Comparison of ENCODE assay signal across 15 mouse cellular contexts in the genomic region with DNA sequence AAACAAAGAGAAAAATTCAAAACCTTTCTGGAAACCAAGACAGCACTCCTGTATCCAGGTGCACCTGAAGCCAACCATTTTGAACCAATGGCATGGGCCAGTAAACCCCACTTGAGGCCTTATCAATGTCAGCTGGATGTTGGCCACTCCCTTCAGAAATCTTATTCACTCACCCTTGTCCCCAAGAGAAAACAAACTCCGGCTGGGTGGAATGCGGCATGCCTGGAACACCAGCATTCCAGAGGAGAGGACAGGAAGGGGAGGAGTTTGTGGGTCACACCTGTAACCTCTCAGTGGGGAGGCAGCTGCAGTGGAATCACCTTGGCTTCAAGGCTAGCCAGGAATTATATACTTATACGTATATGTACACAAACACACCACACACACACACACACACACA. TPM values are rescaled to one million over a fixed set of nuclear protein-coding genes. Genes with fewer than 3 reads are reported as not detected.
DNase-seq lines count a peak whose midpoint lies in the region; ATAC-seq lines count a peak whose summit lies in the region.
"Had no signal": no experiment of that assay in that cellular context is flagged by ENCODE, and none has a peak within 500 bp of the region (broad histone marks: within the 10 kb centered on the region; RNA-seq: fewer than 3 reads in every experiment).

No protein-coding gene starts in this region.

- H3K4me3 ChIP-seq in neural tube, embryonic 15.5 days (replicated peaks): no peak overlapping the region
- H3K4me3 ChIP-seq: embryonic facial prominence, embryonic 13.5 days; heart, embryonic 12.5 days; liver, embryonic 15.5 days had no signal

- no peak for ATAC-seq in neural tube, embryonic 15.5 days (ENCODE audit: low FRiP score)
- ATAC-seq: hindbrain, embryonic 16.5 days had no signal

- no peak overlapping the region for H3K9ac ChIP-seq in neural tube, embryonic 15.5 days (replicated peaks)
- H3K9ac ChIP-seq: embryonic facial prominence, embryonic 13.5 days; heart, embryonic 12.5 days; liver, embryonic 15.5 days had no signal

- no peaks in the 10 kb centered on the region for H3K27me3 ChIP-seq in neural tube, embryonic 15.5 days (replicated peaks)
- H3K27me3 ChIP-seq: embryonic facial prominence, embryonic 13.5 days; heart, embryonic 12.5 days had no signal

- H3K27ac ChIP-seq in neural tube, embryonic 15.5 days (replicated peaks): no peak overlapping the region
- H3K27ac ChIP-seq: embryonic facial prominence, embryonic 13.5 days; liver, embryonic 15.5 days had no signal

- H3K4me2 ChIP-seq in neural tube, embryonic 15.5 days: no peak overlapping the region
- H3K4me2 ChIP-seq: embryonic facial prominence, embryonic 13.5 days; heart, embryonic 12.5 days; liver, embryonic 15.5 days had no signal

- DNase-seq in ZHBTc4 (ENCODE audit: low read depth, low spot score): peak; percentile 94
- DNase-seq in gonadal fat pad, adult 2 months (ENCODE audit: low read depth): peak; percentile 31
- peak; percentile 66 to 89 for DNase-seq in kidney, postnatal 25 days
- DNase-seq in lung, postnatal 4 days: peak; percentile 75 to 90
- DNase-seq in frontal cortex, postnatal 10 days (ENCODE audit: low spot score in 2 of 2): no peak
- DNase-seq in layer of hippocampus, adult 8-10 months (ENCODE audit: low spot score in 2 of 2): no peak
- DNase-seq in neural tube, embryonic 10.5 days (ENCODE audit: extremely low spot score, low spot score): no peak

- H3K9me3 ChIP-seq in neural tube, embryonic 15.5 days (replicated peaks): no peaks in the 10 kb centered on the region
- H3K9me3 ChIP-seq: embryonic facial prominence, embryonic 13.5 days; G1E; heart, embryonic 12.5 days; liver, embryonic 15.5 days had no signal

- WGBS in neural tube, embryonic 15.5 days: 58% methylated on average over 3 of the region's 3 CpGs

- H3K36me3 ChIP-seq in neural tube, embryonic 15.5 days: no peaks in the 10 kb centered on the region
- H3K36me3 ChIP-seq: embryonic facial prominence, embryonic 13.5 days; heart, embryonic 12.5 days; liver, embryonic 15.5 days had no signal

- peaks cover 12% of the 10 kb centered on the region for H3K4me1 ChIP-seq in neural tube, embryonic 15.5 days
- H3K4me1 ChIP-seq: embryonic facial prominence, embryonic 13.5 days had no signal

RNA-seq across cellular contexts. Expression of a gene that starts 3.9 kb away (rescaled TPM):
- 1.8 and 2.1 TPM in 2 replicates for polyA plus RNA-seq in gonadal fat pad, adult 2 months (2012; rRNA removed)
- total RNA-seq in layer of hippocampus, adult 8-10 months (2022): not detected
- 0.37 and 0.44 TPM in 2 replicates for polyA plus RNA-seq in neural tube, embryonic 15.5 days (2015; fragmentation: Nextera tagmentation; extraction: Ambion mirVana)
- total RNA-seq: left cerebral cortex, postnatal 14 days had no signal

RNA-seq across cellular contexts. Expression of a gene that starts 10.1 kb away (rescaled TPM):
- 128 and 176 TPM in 2 replicates for polyA plus RNA-seq in gonadal fat pad, adult 2 months (2012; rRNA removed)
- 1 to 10 TPM in 1 of 4 experiments, under 1 TPM in 2, not detected in 1; 0.39 to 1.2 (median 0.89) TPM for total RNA-seq in layer of hippocampus, adult 8-10 months (2022)
- polyA plus RNA-seq in neural tube, embryonic 15.5 days (2015; fragmentation: Nextera tagmentation; extraction: Ambion mirVana): 0.87 and 2.3 TPM in 2 replicates

RNA-seq across cellular contexts. Expression of a gene that starts 14.1 kb away (rescaled TPM):
- polyA plus RNA-seq in gonadal fat pad, adult 2 months (2012; rRNA removed): 37.4 and 45.6 TPM in 2 replicates
- 10 to 100 TPM; 44.1 to 60.2 (median 56.1) TPM for total RNA-seq in layer of hippocampus, adult 8-10 months (2022)
- polyA plus RNA-seq in neural tube, embryonic 15.5 days (2015; fragmentation: Nextera tagmentation; extraction: Ambion mirVana): 8.5 and 8.8 TPM in 2 replicates

RNA-seq across cellular contexts. Expression of a gene that starts 23.4 kb away (rescaled TPM):
- 518 and 792 TPM in 2 replicates for polyA plus RNA-seq in gonadal fat pad, adult 2 months (2012; rRNA removed)
- total RNA-seq in layer of hippocampus, adult 8-10 months (2022): 100 to 1,000 TPM; 631 to 661 (median 651) TPM
- 1,176 and 1,358 TPM in 2 replicates for polyA plus RNA-seq in neural tube, embryonic 15.5 days (2015; fragmentation: Nextera tagmentation; extraction: Ambion mirVana)

RNA-seq across cellular contexts. Expression of a gene that starts 33.1 kb away (rescaled TPM):
- not detected in 2 replicates for polyA plus RNA-seq in gonadal fat pad, adult 2 months (2012; rRNA removed)
- not detected for total RNA-seq in layer of hippocampus, adult 8-10 months (2022)
- polyA plus RNA-seq in neural tube, embryonic 15.5 days (2015; fragmentation: Nextera tagmentation; extraction: Ambion mirVana): not detected in 2 replicates
- total RNA-seq: adrenal gland, adult 18-20 months; G1E; left cerebral cortex, postnatal 14 days had no signal
- polyA plus RNA-seq: embryonic facial prominence, embryonic 13.5 days; G1E; hindbrain, embryonic 16.5 days; liver, embryonic 15.5 days had no signal

Comparison
In these comparisons a context has a peak if more than half of its experiments do, and no peak if none do; other contexts are left out.
1. DNase-seq: peak in ZHBTc4 (single experiment), gonadal fat pad, adult 2 months (single experiment), kidney, postnatal 25 days (2 of 2) and lung, postnatal 4 days (2 of 2); none in frontal cortex, postnatal 10 days (0 of 2), layer of hippocampus, adult 8-10 months (0 of 2) and neural tube, embryonic 10.5 days (single experiment).
2. RNA of a gene that starts 10.1 kb away (polyA plus RNA-seq): 128 to 176 TPM in gonadal fat pad, adult 2 months; 0.87 to 2.3 TPM in neural tube, embryonic 15.5 days; every median in the first group is over 10 times any median in the second.